ENCODE assay signal across 10 mouse cellular contexts in the genomic region with DNA sequence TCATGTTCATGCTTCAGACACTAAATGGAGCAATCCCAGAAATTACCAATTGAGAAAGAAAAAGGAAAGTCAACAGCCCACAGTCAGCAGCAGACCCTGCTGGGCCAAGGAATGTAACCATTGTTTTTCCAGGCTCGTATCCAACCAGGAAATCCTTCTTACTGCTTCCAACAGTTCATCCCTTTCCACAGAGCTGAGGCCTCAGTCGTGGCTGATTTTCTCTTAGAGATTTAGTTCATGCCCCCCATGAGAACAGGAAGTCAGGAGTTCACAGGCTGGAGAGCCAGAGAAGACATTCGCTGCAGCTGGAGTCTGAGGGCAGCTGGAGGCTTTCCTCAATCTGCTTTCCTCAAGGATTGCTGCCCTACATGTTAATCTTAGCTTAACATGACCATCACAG. TPM values are rescaled to one million over a fixed set of nuclear protein-coding genes. Genes with fewer than 3 reads are reported as not detected.
DNase-seq lines count a peak whose midpoint lies in the region; ATAC-seq and TF ChIP-seq lines count a peak whose summit lies in the region.
"Had no signal": no experiment of that assay in that cellular context is flagged by ENCODE, and none has a peak within 500 bp of the region (broad histone marks: within the 10 kb centered on the region; RNA-seq: fewer than 3 reads in every experiment).

No protein-coding gene starts in this region.

- peak; percentile 77 for TF ChIP-seq EP300 in heart, adult 2 months (IDR thresholded peaks at IDR 0.05; ENCODE audit: insufficient read depth, low read depth, low read length)

- no peak overlapping the region for H3K27ac ChIP-seq in midbrain, embryonic 11.5 days (ENCODE audit: low read depth, low read length)
- H3K27ac ChIP-seq in midbrain, embryonic 13.5 days, result no peak overlapping the region
- H3K27ac ChIP-seq in heart, adult 2 months, result peak overlapping the region; percentile 89
- H3K27ac ChIP-seq in kidney, postnatal 0 days, result peak overlapping the region; percentile 76
- peak overlapping the region; percentile 68; the same call in 1 of the 2 replicates for H3K27ac ChIP-seq in stomach, embryonic 14.5 days (ENCODE audit: low read length)
- H3K27ac ChIP-seq: liver, embryonic 14.5 days had no signal

- WGBS in midbrain, embryonic 11.5 days, result 42% methylated on average over 3 of the region's 3 CpGs
- WGBS in midbrain, embryonic 13.5 days, result 33% methylated on average over 3 of the region's 3 CpGs
- WGBS in heart, adult 2 months, result 19% methylated on average over 3 of the region's 3 CpGs
- 19% methylated on average over 3 of the region's 3 CpGs for WGBS in kidney, postnatal 0 days
- WGBS in stomach, embryonic 14.5 days, result 17% methylated on average over 3 of the region's 3 CpGs

- H3K4me1 ChIP-seq in midbrain, embryonic 11.5 days (ENCODE audit: control insufficient read depth, insufficient read depth, low read length), result no peaks in the 10 kb centered on the region
- 0 out of 2 replicates have a peak, but pooled peaks cover 2% of the 10 kb centered on the region for H3K4me1 ChIP-seq in midbrain, embryonic 13.5 days (replicated peaks)
- H3K4me1 ChIP-seq in heart, adult 2 months (ENCODE audit: control insufficient read depth, insufficient read depth, low read length), result peaks cover 9% of the 10 kb centered on the region
- H3K4me1 ChIP-seq in kidney, postnatal 0 days (replicated peaks; ENCODE audit: insufficient read depth, low read length), result 0 out of 2 replicates have a peak, but pooled peaks cover 11% of the 10 kb centered on the region
- H3K4me1 ChIP-seq in stomach, embryonic 14.5 days (ENCODE audit: control insufficient read depth, insufficient read depth, low read length), result peaks cover 11% of the 10 kb centered on the region; the same call in 1 of the 2 replicates

- intact Hi-C loops in heart, adult 2 months (cut with DNase I), result loop anchor here (1.0 to 10.0 kb wide), 4 partner anchors 22 to 281 kb away; partner anchors contain the start of genes Gart, Ifnar1, Il10rb and Son

- no peak for TF ChIP-seq CTCF in heart, adult 2 months (IDR thresholded peaks at IDR 0.05)
- TF ChIP-seq CTCF in kidney, postnatal 0 days (IDR thresholded peaks at IDR 0.05; ENCODE audit: low read depth), result 0 out of 2 replicates have a peak, but pooled peaks have one; percentile 3

- no peak for ATAC-seq in midbrain, embryonic 11.5 days (ENCODE audit: low FRiP score)
- ATAC-seq in midbrain, embryonic 13.5 days, result no peak
- no peak; the same call in 1 of the 2 replicates for ATAC-seq in kidney, postnatal 0 days (replicated peaks; ENCODE audit: low FRiP score, low read depth)
- ATAC-seq in stomach, embryonic 14.5 days (ENCODE audit: insufficient number of reproducible peaks, insufficient read depth, low FRiP score, low read depth), result peak; percentile 62; the same call in 1 of the 2 replicates

- peak; percentile 44 for DNase-seq in midbrain, embryonic 11.5 days (ENCODE audit: low spot score, missing footprints)
- DNase-seq in heart, adult 2 months, result peak; percentile 52 to 75
- peak; percentile 94 for DNase-seq in kidney, postnatal 0 days (ENCODE audit: low spot score)
- no peak for DNase-seq in natural killer cell, adult 2 months (ENCODE audit: low spot score in 2 of 2)
- no peak for DNase-seq in layer of hippocampus, postnatal 10 days (ENCODE audit: low spot score in 2 of 2)
- no peak for DNase-seq in cerebellum, postnatal 10 days

- no peaks in the 10 kb centered on the region for H3K9me3 ChIP-seq in midbrain, embryonic 11.5 days (ENCODE audit: control insufficient read depth, low read length)
- H3K9me3 ChIP-seq in midbrain, embryonic 13.5 days, result no peaks in the 10 kb centered on the region
- no peaks in the 10 kb centered on the region for H3K9me3 ChIP-seq in kidney, postnatal 0 days (replicated peaks; ENCODE audit: low read length)
- no peaks in the 10 kb centered on the region for H3K9me3 ChIP-seq in stomach, embryonic 14.5 days (ENCODE audit: control insufficient read depth, low read depth, low read length)

- no peak overlapping the region for H3K4me2 ChIP-seq in midbrain, embryonic 11.5 days
- H3K4me2 ChIP-seq in midbrain, embryonic 13.5 days (replicated peaks), result no peak overlapping the region
- peak overlapping the region; percentile 13; the same call in 1 of the 2 replicates for H3K4me2 ChIP-seq in kidney, postnatal 0 days (ENCODE audit: low read length)
- no peak overlapping the region for H3K4me2 ChIP-seq in stomach, embryonic 14.5 days (replicated peaks; ENCODE audit: low read depth, low read length)

- H3K4me3 ChIP-seq in midbrain, embryonic 11.5 days (ENCODE audit: low read depth, low read length), result no peak overlapping the region
- no peak overlapping the region for H3K4me3 ChIP-seq in midbrain, embryonic 13.5 days (replicated peaks)
- H3K4me3 ChIP-seq in heart, adult 2 months, result peak overlapping the region; percentile 9; the same call in 1 of the 2 replicates
- H3K4me3 ChIP-seq in kidney, postnatal 0 days (replicated peaks; ENCODE audit: low read depth, low read length), result no peak overlapping the region
- no peak overlapping the region for H3K4me3 ChIP-seq in stomach, embryonic 14.5 days (ENCODE audit: low read depth, low read length)

- H3K27me3 ChIP-seq in midbrain, embryonic 11.5 days (ENCODE audit: control insufficient read depth, insufficient read depth, low read length), result no peaks in the 10 kb centered on the region
- no peaks in the 10 kb centered on the region for H3K27me3 ChIP-seq in midbrain, embryonic 13.5 days
- H3K27me3 ChIP-seq in heart, adult 2 months (ENCODE audit: control insufficient read depth, insufficient read depth, low read length), result no peaks in the 10 kb centered on the region
- H3K27me3 ChIP-seq in kidney, postnatal 0 days (ENCODE audit: insufficient read depth, low read length), result no peaks in the 10 kb centered on the region
- H3K27me3 ChIP-seq in stomach, embryonic 14.5 days (ENCODE audit: control insufficient read depth, insufficient read depth, low read length), result no peaks in the 10 kb centered on the region

- no peaks in the 10 kb centered on the region for H3K79me2 ChIP-seq in heart, adult 2 months (replicated peaks; ENCODE audit: control insufficient read depth, insufficient read depth, low read length)

- no peak overlapping the region for H3K9ac ChIP-seq in midbrain, embryonic 11.5 days (ENCODE audit: low read length)
- no peak overlapping the region for H3K9ac ChIP-seq in midbrain, embryonic 13.5 days (replicated peaks)
- H3K9ac ChIP-seq in heart, adult 2 months (ENCODE audit: low read depth, low read length), result no peak overlapping the region; the same call in 1 of the 2 replicates
- H3K9ac ChIP-seq in kidney, postnatal 0 days (ENCODE audit: low read depth, low read length), result no peak overlapping the region
- H3K9ac ChIP-seq in stomach, embryonic 14.5 days (replicated peaks; ENCODE audit: low read depth, low read length), result no peak overlapping the region
- H3K9ac ChIP-seq: liver, embryonic 14.5 days had no signal

- no peaks in the 10 kb centered on the region for H3K36me3 ChIP-seq in midbrain, embryonic 11.5 days (ENCODE audit: control insufficient read depth, insufficient read depth, low read length)
- no peaks in the 10 kb centered on the region for H3K36me3 ChIP-seq in midbrain, embryonic 13.5 days
- H3K36me3 ChIP-seq in heart, adult 2 months (ENCODE audit: control insufficient read depth, insufficient read depth, low read length), result no peaks in the 10 kb centered on the region; the same call in 1 of the 2 replicates
- no peaks in the 10 kb centered on the region for H3K36me3 ChIP-seq in kidney, postnatal 0 days (ENCODE audit: insufficient read depth, low read length)
- H3K36me3 ChIP-seq in stomach, embryonic 14.5 days (ENCODE audit: control insufficient read depth, insufficient read depth, low read length), result no peaks in the 10 kb centered on the region

- TF ChIP-seq POLR2A in heart, adult 2 months (IDR thresholded peaks at IDR 0.05; ENCODE audit: insufficient read depth, low read depth, low read length), result 0 out of 2 replicates have a peak, but pooled peaks have one; percentile 29

RNA-seq across cellular contexts. Expression of gene Ifnar2, which starts 9.1 kb away (rescaled TPM):
- polyA plus RNA-seq in midbrain, embryonic 11.5 days (2014; fragmentation: Nextera tagmentation; extraction: Ambion mirVana), result 32.6 and 32.7 TPM in 2 replicates
- 28.3 and 31.6 TPM in 2 replicates for polyA plus RNA-seq in midbrain, embryonic 13.5 days (2015; fragmentation: Nextera tagmentation; extraction: Ambion mirVana)
- 10 to 100 TPM; 31.2 to 36.0 TPM for total RNA-seq in heart, adult 2 months (2021)
- 39.9 and 51.6 TPM in 2 replicates for polyA plus RNA-seq in heart, adult 2 months (2012; rRNA removed)
- polyA plus RNA-seq in kidney, postnatal 0 days (2015; fragmentation: Nextera tagmentation; extraction: Ambion mirVana), result 60.7 and 61.9 TPM in 2 replicates
- 50.8 and 51.3 TPM in 2 replicates for polyA plus RNA-seq in stomach, embryonic 14.5 days (2014; fragmentation: Nextera tagmentation; extraction: Ambion mirVana)
- 10 to 100 TPM; 23.7 to 24.4 TPM for total RNA-seq in layer of hippocampus, postnatal 10 days (2021)

RNA-seq across cellular contexts. Expression of gene Gm21970, which starts 28.0 kb away (rescaled TPM):
- polyA plus RNA-seq in midbrain, embryonic 11.5 days (2014; fragmentation: Nextera tagmentation; extraction: Ambion mirVana), result not detected in 2 replicates
- not detected in 2 replicates for polyA plus RNA-seq in midbrain, embryonic 13.5 days (2015; fragmentation: Nextera tagmentation; extraction: Ambion mirVana)
- not detected for total RNA-seq in heart, adult 2 months (2021)
- polyA plus RNA-seq in heart, adult 2 months (2012; rRNA removed), result not detected in 2 replicates
- polyA plus RNA-seq in kidney, postnatal 0 days (2015; fragmentation: Nextera tagmentation; extraction: Ambion mirVana), result 0.33 TPM in 1 of 2 replicates, not detected in the other
- polyA plus RNA-seq in stomach, embryonic 14.5 days (2014; fragmentation: Nextera tagmentation; extraction: Ambion mirVana), result not detected in 2 replicates
- 1 to 10 TPM in 1 of 2 experiments, not detected in 1; 1.1 TPM for total RNA-seq in layer of hippocampus, postnatal 10 days (2021)
- polyA plus RNA-seq: embryonic facial prominence, embryonic 11.5 days had no signal

RNA-seq across cellular contexts. Expression of gene Il10rb, which starts 42.5 kb away (rescaled TPM):
- polyA plus RNA-seq in midbrain, embryonic 11.5 days (2014; fragmentation: Nextera tagmentation; extraction: Ambion mirVana), result 8.1 and 8.5 TPM in 2 replicates
- polyA plus RNA-seq in midbrain, embryonic 13.5 days (2015; fragmentation: Nextera tagmentation; extraction: Ambion mirVana), result 7.1 and 7.6 TPM in 2 replicates
- 100 to 1,000 TPM in 1 of 2 experiments, 10 to 100 TPM in 1; 98.2 to 122 TPM for total RNA-seq in heart, adult 2 months (2021)
- polyA plus RNA-seq in heart, adult 2 months (2012; rRNA removed), result 136 and 182 TPM in 2 replicates
- polyA plus RNA-seq in kidney, postnatal 0 days (2015; fragmentation: Nextera tagmentation; extraction: Ambion mirVana), result 44.6 and 46.1 TPM in 2 replicates
- 33.0 and 34.1 TPM in 2 replicates for polyA plus RNA-seq in stomach, embryonic 14.5 days (2014; fragmentation: Nextera tagmentation; extraction: Ambion mirVana)
- total RNA-seq in layer of hippocampus, postnatal 10 days (2021), result 1 to 10 TPM; 7.4 to 8.6 TPM

Comparison
In these comparisons a context has a peak if more than half of its experiments do, and no peak if none do; other contexts are left out.
1. DNase-seq: peak in midbrain, embryonic 11.5 days (single experiment), heart, adult 2 months (2 of 2) and kidney, postnatal 0 days (single experiment); none in natural killer cell, adult 2 months (0 of 2), layer of hippocampus, postnatal 10 days (0 of 2) and cerebellum, postnatal 10 days (0 of 2).
2. H3K27ac ChIP-seq: peak in heart, adult 2 months (single experiment), kidney, postnatal 0 days (single experiment) and stomach, embryonic 14.5 days (single experiment); none in midbrain, embryonic 11.5 days (single experiment) and midbrain, embryonic 13.5 days (single experiment).